Mouse (Mus musculus): Measurements from ENCODE around the gene Cept1.
"Not testable (repeated sequence)": the region's sequence is repeated elsewhere in the genome, so short reads cannot be mapped to it uniquely, and the experiment has no call there.

Cept1 gene

DNA sequence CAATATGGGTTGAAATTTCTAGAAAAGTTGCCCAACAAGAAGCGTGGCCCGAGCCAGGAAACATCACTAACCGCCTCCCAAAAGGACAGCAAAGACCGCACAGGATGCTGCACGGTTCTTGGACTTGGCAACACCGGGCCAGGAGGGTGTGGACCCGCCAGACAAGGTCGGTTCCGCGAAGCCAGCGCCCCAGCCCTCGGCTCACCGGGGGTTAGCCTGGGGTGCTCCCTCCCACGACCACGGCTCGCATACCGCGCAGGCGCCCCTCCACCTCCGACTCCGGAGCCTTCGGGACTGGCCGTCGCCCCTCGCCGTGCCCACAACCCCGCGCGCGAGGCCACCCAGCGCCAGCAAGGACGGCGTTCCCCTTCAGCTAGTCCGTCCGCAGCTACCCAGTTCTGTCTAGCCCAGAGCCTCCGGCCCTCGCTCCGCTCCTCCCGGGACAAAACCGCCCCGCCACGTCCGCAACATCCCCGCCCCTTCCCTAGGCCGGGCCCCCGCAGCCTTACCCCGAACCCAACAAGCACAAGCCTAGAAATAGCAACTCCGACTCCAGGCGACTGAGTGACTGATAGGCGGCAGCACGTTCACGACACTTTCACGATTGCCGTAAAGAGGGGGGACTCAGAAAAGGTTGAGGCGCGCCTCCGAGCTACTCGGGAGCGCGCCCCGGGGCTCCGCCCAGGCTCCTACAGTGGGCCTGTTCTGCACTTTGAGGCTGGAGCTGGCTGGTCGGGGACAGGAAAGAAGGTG is at the start of gene Cept1, which contains the start of gene Dram2:
TSS of gene Cept1 (minus strand) at position 632 of the 753 bp plus-strand sequence.
TSS of gene Dram2 (plus strand) at position 628 of the 753 bp plus-strand sequence.
- DNase-seq (ENCODE audit: low spot score): peak; percentile 95

GRCm38 (mm10) chr3:106593631-106594030 is 46.0 kb upstream of the Cept1 start:
- DNase-seq (ENCODE audit: low spot score): not testable (repeated sequence)

DNA sequence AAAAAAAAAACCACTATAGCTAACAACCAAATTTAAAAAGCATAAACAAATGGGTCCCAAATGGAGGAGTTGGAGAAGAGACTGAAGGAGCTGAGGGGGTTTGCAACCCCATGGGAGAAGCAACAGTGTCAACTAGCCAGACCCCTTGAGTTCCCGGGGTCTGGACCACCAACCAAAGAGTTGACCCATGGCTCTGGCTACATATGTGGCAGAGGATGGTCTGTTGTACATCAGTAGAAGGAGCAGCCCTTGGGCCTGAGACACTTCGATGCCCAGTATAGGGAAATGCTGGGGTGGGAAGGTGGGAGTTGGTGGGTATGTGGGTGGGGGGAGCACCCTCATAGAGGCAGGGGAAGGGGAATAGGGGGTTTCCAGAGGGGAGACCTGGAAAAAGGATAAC is 31.7 kb upstream of the Cept1 start:
- DNase-seq (ENCODE audit: low spot score): no peak

DNA sequence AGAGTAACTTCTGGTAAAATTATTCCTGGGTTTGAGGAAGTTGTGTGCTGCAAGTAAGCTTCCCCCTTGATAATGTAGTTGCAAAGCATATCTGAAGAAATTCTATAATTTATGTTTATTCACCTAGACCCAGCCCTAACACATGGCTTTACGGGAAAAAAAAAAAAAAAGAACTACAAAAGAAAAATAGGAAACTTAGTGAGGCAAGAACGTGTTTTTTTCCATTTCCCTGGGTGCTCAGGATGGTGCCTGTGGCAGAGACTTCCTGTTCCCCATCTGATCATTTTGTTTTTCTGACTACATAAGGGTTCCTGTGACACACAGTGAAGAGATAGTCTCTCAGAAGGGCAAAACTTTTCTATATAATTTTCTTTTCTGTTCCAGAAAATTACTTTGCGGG is 25.6 kb upstream of the Cept1 start:
- no peak for DNase-seq (ENCODE audit: low spot score)

- no peak for DNase-seq (ENCODE audit: low spot score)
Observed at GRCm38 (mm10) chr3:106565876-106566275, 18.3 kb upstream of the Cept1 start.

DNA sequence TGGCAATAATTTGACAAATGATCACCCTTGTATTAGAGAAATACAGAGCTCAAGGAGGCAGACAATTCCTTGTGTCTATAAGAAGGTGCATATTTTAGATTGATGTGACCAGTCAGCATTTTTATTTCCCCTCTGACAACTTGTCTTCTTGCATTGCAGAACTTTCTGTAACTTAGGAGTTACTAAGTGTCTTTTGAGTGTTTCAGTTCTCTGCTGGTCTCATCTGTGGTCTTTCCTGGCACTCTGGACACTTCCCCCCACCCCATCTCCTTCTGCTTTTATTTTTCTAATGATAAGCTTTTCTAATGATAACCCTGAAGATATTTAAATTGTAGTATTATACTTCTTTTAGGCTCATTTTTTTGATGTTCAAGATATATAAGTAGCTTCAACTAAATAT is 10.7 kb upstream of the Cept1 start:
- DNase-seq (ENCODE audit: low spot score): no peak

- DNase-seq (ENCODE audit: low spot score): no peak
Observed at GRCm38 (mm10) chr3:106555743-106556250, 8.2 kb upstream of the Cept1 start.

GRCm38 (mm10) chr3:106553411-106553810 is 5.8 kb upstream of the Cept1 start:
- DNase-seq (ENCODE audit: low spot score): no peak

DNA sequence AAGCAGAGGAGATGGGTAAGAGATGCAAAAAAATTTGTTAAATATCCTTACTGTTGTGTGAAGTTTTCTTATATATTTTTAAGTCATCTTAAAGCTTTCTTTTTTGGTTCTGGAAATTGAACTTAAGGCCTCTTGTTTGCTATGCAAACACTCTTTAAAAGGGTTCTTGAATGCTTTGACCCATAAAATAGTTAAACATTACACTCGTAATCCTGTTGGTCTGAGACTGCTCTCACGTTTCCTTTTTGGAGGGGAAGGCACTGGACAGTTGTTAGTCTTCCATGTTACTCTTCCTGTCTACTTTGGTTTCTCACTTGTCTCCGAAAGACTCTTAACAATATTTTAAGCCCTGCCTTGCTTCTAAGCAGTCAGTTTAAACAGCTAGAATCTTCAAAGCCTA is 1.4 kb upstream of the Cept1 start:
- no peak for DNase-seq (ENCODE audit: low spot score)

DNA sequence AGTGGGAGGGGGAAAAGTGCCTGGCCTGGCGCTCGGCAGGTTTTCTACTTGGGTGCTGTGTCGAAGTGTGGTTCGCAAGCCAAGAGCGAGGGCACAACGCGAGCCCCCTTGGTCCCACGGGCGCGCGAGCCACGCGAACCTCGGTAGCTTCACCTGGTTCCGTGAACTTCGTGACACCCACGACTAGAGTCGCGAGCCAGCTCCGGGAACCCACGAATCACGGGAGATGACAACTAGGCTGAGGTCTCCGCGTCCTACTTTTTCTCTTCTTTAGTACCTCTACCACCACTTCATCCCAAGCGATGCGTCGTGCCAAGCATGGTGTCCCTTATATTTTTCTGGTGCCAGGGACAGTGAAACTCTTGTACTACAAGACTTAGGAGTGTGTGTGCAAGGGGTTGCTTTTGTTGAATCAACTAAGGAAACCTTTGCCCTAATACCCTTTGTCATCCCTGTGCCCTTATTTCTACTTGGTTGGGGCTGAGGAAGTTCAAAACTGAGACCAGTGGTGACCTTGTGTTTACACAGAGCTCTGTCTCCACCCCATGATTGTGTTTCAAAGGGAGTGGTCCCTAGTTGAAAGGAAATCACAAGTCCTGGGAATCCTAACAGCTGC is 430 bp upstream of the Cept1 start:
- DNase-seq (ENCODE audit: low spot score): peak; percentile 62

GRCm38 (mm10) chr3:106544721-106545316 is 2.8 kb downstream of the Cept1 start:
- DNase-seq (ENCODE audit: low spot score): no peak

DNA sequence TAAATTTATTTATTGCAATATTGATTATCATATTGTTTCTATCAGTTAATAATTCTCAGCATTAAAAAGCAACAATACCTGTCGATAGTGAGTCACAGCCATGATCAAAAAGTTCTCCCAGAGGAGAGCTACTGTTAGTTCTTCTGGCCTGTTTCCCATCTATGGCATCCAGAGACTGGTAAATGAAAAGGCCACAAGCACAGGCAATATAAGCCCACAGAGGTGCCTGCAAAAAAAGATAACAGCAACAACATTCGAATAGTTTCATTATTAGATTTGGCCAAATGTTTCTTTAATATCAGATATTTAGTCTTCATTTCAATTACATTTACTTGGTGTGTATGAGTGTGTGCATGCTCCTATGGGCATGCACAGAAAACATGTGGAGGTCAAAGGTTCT is 14.3 kb downstream of the Cept1 start:
- DNase-seq (ENCODE audit: low spot score): no peak

DNA sequence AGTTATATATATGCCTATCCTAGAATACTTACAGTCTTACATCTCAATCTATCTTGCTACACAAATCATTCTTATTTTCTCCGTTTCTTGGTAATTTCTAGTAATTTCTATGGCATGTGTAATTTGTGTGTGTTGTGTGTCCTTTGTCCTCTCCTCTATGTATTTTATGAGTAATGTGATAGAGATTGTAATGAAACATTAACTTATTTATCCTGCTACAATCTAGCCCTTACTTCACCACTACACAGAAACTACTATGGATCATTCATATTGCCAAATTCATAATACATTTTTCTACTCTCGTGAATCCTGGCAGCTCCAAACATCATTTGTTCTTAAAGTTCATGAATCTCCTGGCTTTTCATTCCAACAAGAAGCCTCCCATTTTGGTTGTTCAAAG is 19.6 kb downstream of the Cept1 start:
- DNase-seq (ENCODE audit: low spot score): no peak

- DNase-seq (ENCODE audit: low spot score): no peak
Observed at GRCm38 (mm10) chr3:106526411-106526810, 21.2 kb downstream of the Cept1 start.

DNA sequence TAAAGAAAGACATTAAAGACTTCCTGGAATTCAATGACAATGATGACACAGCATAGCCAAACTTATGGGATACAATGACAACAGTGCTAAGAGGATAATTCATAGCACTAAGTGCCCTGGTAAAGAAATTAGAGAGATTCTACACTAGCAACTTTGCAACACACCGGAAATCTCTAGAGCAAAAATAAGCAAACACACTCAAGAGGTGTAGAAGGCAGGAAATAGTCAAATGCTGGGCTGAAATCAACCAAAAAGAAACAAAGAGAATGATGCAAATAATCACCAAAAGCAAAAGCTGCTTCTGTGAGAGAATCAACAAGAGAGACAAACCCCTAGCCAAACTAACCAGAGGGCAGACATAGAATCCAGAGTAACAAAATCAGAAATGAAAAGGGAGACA is 24.9 kb downstream of the Cept1 start:
- no peak for DNase-seq (ENCODE audit: low spot score)

- DNase-seq (ENCODE audit: low spot score): no peak
Observed at GRCm38 (mm10) chr3:106515016-106515415, 32.6 kb downstream of the Cept1 start.

GRCm38 (mm10) chr3:106510669-106511068 is 36.9 kb downstream of the Cept1 start:
- no peak for DNase-seq (ENCODE audit: low spot score)

DNA sequence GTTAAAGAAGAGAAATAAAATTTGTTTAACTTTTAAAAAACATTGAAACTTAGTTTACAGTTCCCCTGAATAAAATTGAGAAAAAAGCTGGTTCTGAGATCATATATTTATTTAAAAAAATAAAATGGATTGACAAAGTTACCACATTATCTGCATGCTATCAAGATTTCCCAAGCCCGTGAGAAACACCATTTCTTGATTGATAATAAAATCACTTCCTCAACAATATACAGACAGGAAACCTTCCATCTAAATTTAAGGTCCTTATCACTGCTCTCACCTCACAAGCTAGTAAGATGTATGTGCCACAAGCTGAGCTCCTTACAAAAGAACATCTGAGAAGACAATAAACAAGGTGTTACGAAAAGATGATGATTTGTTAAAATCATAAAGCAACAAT is 44.7 kb downstream of the Cept1 start:
- no peak for DNase-seq (ENCODE audit: low spot score)

DNA sequence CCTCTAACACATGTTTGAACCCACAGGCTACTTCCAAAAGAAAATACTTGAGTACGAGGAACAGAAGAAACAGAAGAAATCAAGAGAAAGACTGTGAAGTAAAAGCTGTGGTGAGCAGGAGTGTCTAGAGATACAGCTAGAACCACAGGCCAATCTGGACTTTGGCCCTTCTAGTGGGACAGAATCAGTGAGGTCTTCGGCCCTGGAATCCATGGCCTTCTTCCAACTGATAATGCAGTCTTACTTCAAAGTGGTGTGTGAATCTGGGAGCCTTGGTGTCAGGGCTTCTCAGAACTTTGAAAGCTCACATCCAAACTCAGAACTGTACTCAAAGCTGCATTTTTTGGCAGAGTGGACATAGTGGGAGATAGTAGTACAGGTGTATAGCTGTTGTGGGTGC is 47.1 kb downstream of the Cept1 start:
- peak; percentile 33 for DNase-seq (ENCODE audit: low spot score)

GRCm38 (mm10) chr3:106496996-106497395 is 50.6 kb downstream of the Cept1 start:
- DNase-seq (ENCODE audit: low spot score): no peak

GRCm38 (mm10) chr3:106496045-106496721 is 51.4 kb downstream of the Cept1 start:
- DNase-seq (ENCODE audit: low spot score): no peak

GRCm38 (mm10) chr3:106495346-106496044 is 52.1 kb downstream of the Cept1 start:
- DNase-seq (ENCODE audit: low spot score): peak; percentile 68

Data from yolk sac, embryonic 10.5 days (tissue).